Mouse (Mus musculus) CH12.LX (cell line): ENCODE measurements at regions not wholly inside any gene's neighbourhood (a gene's known extent, or its start where the extent isn't known, plus 50 kb on each side); places are given as distances from the start of the nearest gene placed in this dataset.

ENCODE experiments used
- CTCF ChIP-seq, 2 experiments: IDR thresholded peaks in 1 of 2; conservative IDR thresholded peaks in 1 of 2; 2 replicates each; pipeline ENCODE4 v1.5.1; 2011 to 2012; ENCODE audit warnings: low read depth in 2 of 2, low read length in 2 of 2, improper control_type of control experiment in 1 of 2, inconsistent platforms in 1 of 2, mild to moderate bottlenecking in 1 of 2, moderate library complexity in 1 of 2
- E2F4 ChIP-seq: IDR thresholded peaks from 2 replicates; pipeline ENCODE4 v1.6.1; 2011; ENCODE audit warnings: low read depth, low read length, improper control_type of control experiment; ENCODE audit not compliant: insufficient replicate concordance
- EP300 ChIP-seq: IDR thresholded peaks from 2 replicates; pipeline ENCODE4 v1.6.1; 2011; ENCODE audit warnings: low read length, improper control_type of control experiment
- ETS1 ChIP-seq: conservative IDR thresholded peaks from 2 replicates; pipeline ENCODE4 v1.6.1; 2012; ENCODE audit warnings: low read depth, mild to moderate bottlenecking, inconsistent platforms, low read length, improper control_type of control experiment, moderate library complexity
- IRF4 ChIP-seq: IDR thresholded peaks from 2 replicates; pipeline ENCODE4 v1.6.1; 2014; ENCODE audit warnings: low read depth, mild to moderate bottlenecking, inconsistent platforms, low read length, improper control_type of control experiment
- JUND ChIP-seq: conservative IDR thresholded peaks from 2 replicates; pipeline ENCODE4 v1.6.1; 2011; ENCODE audit warnings: low read depth, low read length, improper control_type of control experiment
- MAZ ChIP-seq: IDR thresholded peaks from 2 replicates; pipeline ENCODE4 v1.6.1; 2012; ENCODE audit warnings: low read depth, mild to moderate bottlenecking, inconsistent platforms, low read length, improper control_type of control experiment, moderate library complexity
- POLR2A ChIP-seq: IDR thresholded peaks from 2 replicates; pipeline ENCODE4 v1.6.1; 2011; ENCODE audit warnings: low read depth, mild to moderate bottlenecking, improper control_type of control experiment, low read length
- UBTF ChIP-seq: IDR thresholded peaks from 2 replicates; pipeline ENCODE4 v1.6.1; 2012; ENCODE audit warnings: low read depth, mild to moderate bottlenecking, inconsistent platforms, low read length, improper control_type of control experiment, moderate library complexity
- ZMIZ1 ChIP-seq: IDR thresholded peaks from 2 replicates; pipeline ENCODE4 v1.6.1; 2012; ENCODE audit warnings: low read depth, mild to moderate bottlenecking, inconsistent platforms, low read length, improper control_type of control experiment

DNA sequence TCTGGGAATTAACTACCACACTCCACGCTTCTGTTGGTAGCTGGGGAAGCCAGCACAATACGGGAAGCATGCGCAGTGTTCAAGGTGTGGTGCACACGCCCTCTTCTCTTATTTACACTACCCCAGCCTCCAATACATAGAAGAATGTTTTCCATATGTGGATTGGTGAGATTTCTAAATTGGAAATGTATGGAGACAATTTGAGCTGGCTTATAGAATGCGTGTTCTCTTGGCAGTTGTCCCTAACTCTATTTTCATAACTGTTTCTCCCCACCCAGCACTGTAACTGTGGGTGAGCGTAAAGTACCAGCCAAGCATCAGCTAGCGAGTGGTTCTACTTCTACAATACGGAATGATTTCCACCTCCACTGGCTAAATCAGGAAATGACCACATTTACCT, 102.6 kb upstream of the Mbnl2 start:
- TF ChIP-seq ETS1 (no peak), POLR2A (no peak), CTCF (conservative IDR thresholded peaks at IDR 0.05 in 1 of 2, IDR thresholded peaks at IDR 0.05 in 1 of 2; ENCODE audit: low read depth in 2 of 2, low read length in 2 of 2) (no peak), IRF4 (no peak), E2F4 (no peak), MAZ (no peak), UBTF (no peak), JUND (no peak), ZMIZ1 (no peak), EP300 (no peak)
